Mouse (Mus musculus): ENCODE results near the gene Hs3st6. TPM values are rescaled to one million over a fixed set of nuclear protein-coding genes. Genes with fewer than 3 reads are reported as not detected.

The Hs3st6 gene
- polyA plus RNA-seq, 1 experiment from 2014 or later = 0.18 TPM

- Histone ChIP-seq H3K27ac (replicated peaks in 1 of 2; ENCODE audit: control insufficient read depth in 1 of 2, insufficient read depth in 1 of 2, low read depth in 2 of 2, low read length in 2 of 2) (no peak overlapping the region), H3K4me3 (ENCODE audit: control insufficient read depth in 1 of 2, insufficient read depth in 1 of 2, low read depth in 1 of 2, low read length in 2 of 2) (no peak overlapping the region), H3K27me3 (ENCODE audit: control insufficient read depth, insufficient read depth, low read length) (peaks cover 64% of the 10 kb centered on the region), H3K9ac (ENCODE audit: low read length) (no peak overlapping the region), H3K36me3 (ENCODE audit: control insufficient read depth, insufficient read depth, low read length) (no peaks in the 10 kb centered on the region), H3K9me3 (ENCODE audit: control insufficient read depth, low read length) (no peaks in the 10 kb centered on the region), H3K4me2 (ENCODE audit: low read length) (no peak overlapping the region), H3K4me1 (ENCODE audit: control insufficient read depth in 2 of 2, insufficient read depth in 2 of 2, low read length in 2 of 2) (peaks cover 3 to 12% of the 10 kb centered on the region in 2 experiments; a peak in 3 of 4 replicates)
- WGBS = 12% methylated on average over 4 of the region's 4 CpGs
- ATAC-seq (ENCODE audit: insufficient number of reproducible peaks, insufficient read depth, low FRiP score, low read depth) = no peak
These were observed 1.3 kb upstream of the Hs3st6 start for GRCm38 (mm10) chr17:24751528-24751927.

GRCm38 (mm10) chr17:24757394-24757793 lies 4.6 kb downstream of the Hs3st6 start:
- no peak overlapping the region for H3K27ac ChIP-seq (replicated peaks in 1 of 2; ENCODE audit: control insufficient read depth in 1 of 2, insufficient read depth in 1 of 2, low read depth in 2 of 2, low read length in 2 of 2)
- H3K9me3 ChIP-seq (ENCODE audit: control insufficient read depth, low read length) = no peaks in the 10 kb centered on the region
- H3K9ac ChIP-seq (ENCODE audit: low read length) = no peak overlapping the region
- no peak overlapping the region for H3K4me2 ChIP-seq (ENCODE audit: low read length)
- H3K4me1 ChIP-seq (ENCODE audit: control insufficient read depth in 2 of 2, insufficient read depth in 2 of 2, low read length in 2 of 2) = peaks cover 6 to 10% of the 10 kb centered on the region in 2 experiments; a peak in 3 of 4 replicates
- no peaks in the 10 kb centered on the region for H3K36me3 ChIP-seq (ENCODE audit: control insufficient read depth, insufficient read depth, low read length)
- 88% methylated on average over 1 of the region's 1 CpGs for WGBS
- H3K27me3 ChIP-seq (ENCODE audit: control insufficient read depth, insufficient read depth, low read length) = peaks cover 42% of the 10 kb centered on the region
- no peak overlapping the region for H3K4me3 ChIP-seq (ENCODE audit: control insufficient read depth in 1 of 2, insufficient read depth in 1 of 2, low read depth in 1 of 2, low read length in 2 of 2)
- no peak for ATAC-seq (ENCODE audit: insufficient number of reproducible peaks, insufficient read depth, low FRiP score, low read depth)

- no peak overlapping the region for H3K9ac ChIP-seq (ENCODE audit: low read length)
- H3K27ac ChIP-seq (replicated peaks in 1 of 2; ENCODE audit: control insufficient read depth in 1 of 2, insufficient read depth in 1 of 2, low read depth in 2 of 2, low read length in 2 of 2) = no peak overlapping the region
- peaks cover 5% of the 10 kb centered on the region; the same call in 1 of the 2 replicates for H3K27me3 ChIP-seq (ENCODE audit: control insufficient read depth, insufficient read depth, low read length)
- WGBS = 57% methylated on average over 5 of the region's 5 CpGs
- H3K9me3 ChIP-seq (ENCODE audit: control insufficient read depth, low read length) = no peaks in the 10 kb centered on the region
- no peaks in the 10 kb centered on the region for H3K36me3 ChIP-seq (ENCODE audit: control insufficient read depth, insufficient read depth, low read length)
- H3K4me3 ChIP-seq (ENCODE audit: control insufficient read depth in 1 of 2, insufficient read depth in 1 of 2, low read depth in 1 of 2, low read length in 2 of 2) = no peak overlapping the region
- no peak for ATAC-seq (ENCODE audit: insufficient number of reproducible peaks, insufficient read depth, low FRiP score, low read depth)
- H3K4me2 ChIP-seq (ENCODE audit: low read length) = no peak overlapping the region
- H3K4me1 ChIP-seq (ENCODE audit: control insufficient read depth in 2 of 2, insufficient read depth in 2 of 2, low read length in 2 of 2) = peaks cover 9 to 11% of the 10 kb centered on the region in 2 experiments; a peak in 3 of 4 replicates
These were observed 8.3 kb downstream of the Hs3st6 start for GRCm38 (mm10) chr17:24761121-24761520.

DNA sequence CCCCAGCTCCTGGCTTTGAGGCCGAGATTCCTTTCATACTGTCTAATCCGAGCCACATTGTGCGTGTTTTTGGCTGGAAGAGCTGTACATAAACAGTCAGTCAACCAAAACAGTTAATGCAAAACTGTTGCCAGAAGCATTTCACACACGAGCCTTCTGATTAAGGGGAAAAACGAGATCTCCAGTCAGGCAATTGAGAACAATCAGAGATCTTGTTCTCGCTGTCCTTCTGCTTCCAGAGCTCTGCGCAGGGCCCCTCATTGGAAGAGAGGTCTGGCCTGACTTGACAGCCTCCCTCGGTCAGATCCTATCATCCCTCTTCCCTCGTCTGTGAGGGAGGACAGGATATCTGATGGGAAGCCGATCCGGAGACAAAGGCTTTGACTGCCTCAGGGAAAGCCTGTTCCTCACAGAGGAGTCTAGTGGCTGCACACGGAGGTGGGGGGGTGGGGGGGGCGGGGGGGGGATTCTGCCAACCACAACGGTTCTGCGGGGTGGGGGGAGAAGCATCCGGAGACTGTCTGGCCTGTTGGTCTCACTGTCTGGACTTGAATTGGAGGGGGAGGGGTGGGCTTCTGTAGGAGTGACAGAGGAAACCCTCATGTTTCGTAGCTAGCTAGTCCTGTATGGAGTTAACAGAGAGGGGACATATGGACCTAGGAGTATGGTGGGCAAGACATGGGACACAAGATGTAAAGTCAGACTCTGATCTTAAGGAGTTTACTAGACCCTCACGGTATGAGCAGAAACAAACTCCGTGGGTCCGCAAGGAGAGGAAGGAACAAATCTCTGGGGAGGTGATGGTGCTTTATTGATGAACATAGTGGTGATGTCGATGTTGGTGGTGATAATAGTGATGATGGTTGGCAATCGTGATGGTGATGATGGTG lies 12.5 kb downstream of the Hs3st6 start:
- H3K9me3 ChIP-seq (ENCODE audit: control insufficient read depth, low read length) = no peaks in the 10 kb centered on the region
- H3K27me3 ChIP-seq (ENCODE audit: control insufficient read depth, insufficient read depth, low read length) = no peaks in the 10 kb centered on the region
- H3K4me3 ChIP-seq (ENCODE audit: control insufficient read depth in 1 of 2, insufficient read depth in 1 of 2, low read depth in 1 of 2, low read length in 2 of 2) = no peak overlapping the region
- H3K4me1 ChIP-seq (ENCODE audit: control insufficient read depth in 2 of 2, insufficient read depth in 2 of 2, low read length in 2 of 2) = peaks cover 13 to 16% of the 10 kb centered on the region in 2 experiments
- no peak overlapping the region for H3K27ac ChIP-seq (replicated peaks in 1 of 2; ENCODE audit: control insufficient read depth in 1 of 2, insufficient read depth in 1 of 2, low read depth in 2 of 2, low read length in 2 of 2)
- no peak overlapping the region for H3K9ac ChIP-seq (ENCODE audit: low read length)
- WGBS = 35% methylated on average over 22 of the region's 22 CpGs
- H3K4me2 ChIP-seq (ENCODE audit: low read length) = no peak overlapping the region
- no peaks in the 10 kb centered on the region for H3K36me3 ChIP-seq (ENCODE audit: control insufficient read depth, insufficient read depth, low read length)
- no peak for ATAC-seq (ENCODE audit: insufficient number of reproducible peaks, insufficient read depth, low FRiP score, low read depth)

- H3K9ac ChIP-seq (ENCODE audit: low read length) = no peak overlapping the region; the same call in 1 of the 2 replicates
- H3K4me3 ChIP-seq (ENCODE audit: control insufficient read depth in 1 of 2, insufficient read depth in 1 of 2, low read depth in 1 of 2, low read length in 2 of 2) = no peak overlapping the region
- H3K9me3 ChIP-seq (ENCODE audit: control insufficient read depth, low read length) = no peaks in the 10 kb centered on the region
- H3K27ac ChIP-seq (replicated peaks in 1 of 2; ENCODE audit: control insufficient read depth in 1 of 2, insufficient read depth in 1 of 2, low read depth in 2 of 2, low read length in 2 of 2) = no peak overlapping the region
- 23% methylated on average over 12 of the region's 12 CpGs for WGBS
- H3K36me3 ChIP-seq (ENCODE audit: control insufficient read depth, insufficient read depth, low read length) = no peaks in the 10 kb centered on the region
- H3K4me1 ChIP-seq (ENCODE audit: control insufficient read depth in 2 of 2, insufficient read depth in 2 of 2, low read length in 2 of 2) = peaks cover 13 to 16% of the 10 kb centered on the region in 2 experiments
- no peak overlapping the region for H3K4me2 ChIP-seq (ENCODE audit: low read length)
- no peaks in the 10 kb centered on the region for H3K27me3 ChIP-seq (ENCODE audit: control insufficient read depth, insufficient read depth, low read length)
- no peak for ATAC-seq (ENCODE audit: insufficient number of reproducible peaks, insufficient read depth, low FRiP score, low read depth)
These were observed 13.6 kb downstream of the Hs3st6 start for GRCm38 (mm10) chr17:24766266-24766875.

DNA sequence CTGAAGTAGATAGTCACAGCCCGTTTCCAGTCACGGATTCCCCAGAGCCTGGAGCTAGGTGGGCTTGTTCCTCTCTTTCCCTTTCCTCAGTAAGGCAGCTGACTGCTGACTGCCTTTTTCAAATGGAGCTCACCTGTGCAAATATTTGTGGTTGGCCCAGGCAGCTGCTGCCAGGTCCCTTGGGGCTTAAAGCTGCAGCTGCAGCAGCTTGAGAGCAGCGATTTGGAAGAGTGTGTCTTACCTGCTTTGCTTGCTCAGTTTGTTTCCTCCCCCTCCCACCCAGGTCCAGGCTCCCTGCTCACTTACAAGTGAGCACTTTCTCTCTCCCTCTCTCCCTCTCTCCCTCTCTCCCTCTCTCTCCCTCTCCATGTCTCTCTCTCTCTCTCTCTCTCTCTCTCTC lies 16.4 kb downstream of the Hs3st6 start:
- Histone ChIP-seq H3K9ac (ENCODE audit: low read length) (no peak overlapping the region), H3K27me3 (ENCODE audit: control insufficient read depth, insufficient read depth, low read length) (no peaks in the 10 kb centered on the region), H3K4me3 (ENCODE audit: control insufficient read depth in 1 of 2, insufficient read depth in 1 of 2, low read depth in 1 of 2, low read length in 2 of 2) (no peak overlapping the region), H3K9me3 (ENCODE audit: control insufficient read depth, low read length) (peaks cover 5% of the 10 kb centered on the region; the same call in 1 of the 2 replicates), H3K4me2 (ENCODE audit: low read length) (no peak overlapping the region), H3K27ac (replicated peaks in 1 of 2; ENCODE audit: control insufficient read depth in 1 of 2, insufficient read depth in 1 of 2, low read depth in 2 of 2, low read length in 2 of 2) (no peak overlapping the region), H3K36me3 (ENCODE audit: control insufficient read depth, insufficient read depth, low read length) (no peaks in the 10 kb centered on the region), H3K4me1 (ENCODE audit: control insufficient read depth in 2 of 2, insufficient read depth in 2 of 2, low read length in 2 of 2) (peaks cover 11 to 12% of the 10 kb centered on the region in 2 experiments)
- no peak for ATAC-seq (ENCODE audit: insufficient number of reproducible peaks, insufficient read depth, low FRiP score, low read depth)
- 38% methylated on average over 3 of the region's 3 CpGs for WGBS

DNA sequence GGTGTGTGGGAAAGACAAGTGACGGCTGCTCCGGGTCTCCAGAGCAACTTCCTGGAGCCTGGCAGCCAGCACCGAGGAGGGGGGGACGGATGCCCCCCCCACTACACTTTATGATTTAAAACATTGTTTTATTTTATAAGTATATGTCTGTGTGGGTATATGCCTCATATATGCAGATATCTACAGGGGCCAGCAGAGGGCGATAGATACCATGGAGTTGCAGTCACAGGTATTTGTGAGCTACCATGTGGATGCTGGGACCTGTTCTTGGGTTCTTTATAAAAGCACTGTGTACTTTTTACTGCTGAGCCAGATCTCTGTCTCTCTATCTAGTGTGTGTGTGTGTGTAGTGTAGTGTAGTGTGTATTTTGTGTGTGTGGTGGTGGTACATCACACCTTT lies 20.5 kb downstream of the Hs3st6 start:
- Histone ChIP-seq H3K4me1 (ENCODE audit: control insufficient read depth in 2 of 2, insufficient read depth in 2 of 2, low read length in 2 of 2) (no peaks in the 10 kb centered on the region), H3K9me3 (ENCODE audit: control insufficient read depth, low read length) (peaks cover 5% of the 10 kb centered on the region; the same call in 1 of the 2 replicates), H3K27me3 (ENCODE audit: control insufficient read depth, insufficient read depth, low read length) (no peaks in the 10 kb centered on the region), H3K36me3 (ENCODE audit: control insufficient read depth, insufficient read depth, low read length) (no peaks in the 10 kb centered on the region), H3K4me3 (ENCODE audit: control insufficient read depth in 1 of 2, insufficient read depth in 1 of 2, low read depth in 1 of 2, low read length in 2 of 2) (no peak overlapping the region), H3K4me2 (ENCODE audit: low read length) (no peak overlapping the region), H3K9ac (ENCODE audit: low read length) (no peak overlapping the region), H3K27ac (replicated peaks in 1 of 2; ENCODE audit: control insufficient read depth in 1 of 2, insufficient read depth in 1 of 2, low read depth in 2 of 2, low read length in 2 of 2) (no peak overlapping the region)
- no peak for ATAC-seq (ENCODE audit: insufficient number of reproducible peaks, insufficient read depth, low FRiP score, low read depth)
- WGBS = 81% methylated on average over 5 of the region's 5 CpGs
